Comparison of ENCODE assay signal across 18 mouse cellular contexts in the genomic region with DNA sequence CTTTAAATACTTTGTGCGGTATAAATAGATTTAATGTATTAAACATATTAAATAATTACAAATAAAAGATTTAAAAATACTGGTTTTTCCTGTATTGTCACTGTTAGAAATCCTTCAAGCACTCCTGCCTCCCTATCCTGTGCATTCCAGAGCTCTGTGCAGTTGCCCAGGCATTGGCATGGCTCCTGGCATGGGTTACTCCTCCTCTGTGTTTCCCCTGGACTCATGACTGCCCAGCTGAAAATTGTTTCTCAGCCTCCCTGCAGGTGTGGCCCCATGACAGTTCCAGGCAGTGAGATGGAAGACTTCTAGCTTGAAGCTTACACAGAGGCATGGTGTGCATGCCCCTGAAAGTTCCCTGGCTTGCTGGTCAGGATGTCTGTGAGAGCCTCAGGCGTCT. TPM values are rescaled to one million over a fixed set of nuclear protein-coding genes. Genes with fewer than 3 reads are reported as not detected.
A peak's percentile ranks its signal among the peaks of the same experiment; 100 is the strongest.
DNase-seq lines count a peak whose midpoint lies in the region.
"Had no signal": no experiment of that assay in that cellular context is flagged by ENCODE, and none has a peak within 500 bp of the region (broad histone marks: within the 10 kb centered on the region; RNA-seq: fewer than 3 reads in every experiment).

No protein-coding gene starts in this region.

- peak; percentile 90 for DNase-seq in heart, adult 11 months
- no peak for DNase-seq in heart, postnatal 25 days (ENCODE audit: low spot score)
- DNase-seq in heart, adult 8-10 months (ENCODE audit: low spot score) = peak; percentile 12
- no peak for DNase-seq in heart, postnatal 36 days
- peak; percentile 12 to 44 for DNase-seq in heart, postnatal 14 days
- DNase-seq in heart, postnatal 4 days = no peak
- peak; percentile 7 for DNase-seq in kidney, postnatal 14 days
- DNase-seq in kidney, postnatal 36 days = no peak
- DNase-seq: adrenal gland, adult 8-10 months; adrenal gland, postnatal 14 days; adrenal gland, postnatal 36 days; B cell, adult 2 months; cerebellum, adult 11-12 months; cerebellum, adult 2 months; cerebellum, adult 9-10 months; cerebellum, postnatal 10 days; cerebellum, postnatal 25 days had no signal

- intact Hi-C loops in heart, postnatal 25 days (cut with DNase I) = no loop called here
- intact Hi-C loops in heart, postnatal 36 days (cut with DNase I) = no loop called here
- intact Hi-C loops in heart, postnatal 14 days (cut with DNase I) = no loop called here

RNA-seq across cellular contexts. Expression of a gene that starts 20.8 kb away (rescaled TPM):
- not detected for total RNA-seq in heart, postnatal 25 days (2021)
- total RNA-seq in heart, adult 8-10 months (2022) = not detected
- total RNA-seq in heart, postnatal 36 days (2021) = not detected
- total RNA-seq in heart, postnatal 14 days (2021) = not detected
- total RNA-seq in heart, postnatal 4 days (2021) = not detected
- total RNA-seq: CH12.LX had no signal

Comparison
In these comparisons a context has a peak if more than half of its experiments do, and no peak if none do; other contexts are left out.
1. DNase-seq: peak in heart, adult 11 months (single experiment), heart, adult 8-10 months (single experiment), heart, postnatal 14 days (2 of 2) and kidney, postnatal 14 days (single experiment); none in heart, postnatal 25 days (single experiment), heart, postnatal 36 days (0 of 2), heart, postnatal 4 days (single experiment) and kidney, postnatal 36 days (0 of 2).